Mouse (Mus musculus) layer of hippocampus, adult 9-11 months (tissue): ENCODE results near the gene Smcr8.
A peak's percentile ranks its signal among the peaks of the same experiment; 100 is the strongest.
"Not testable (repeated sequence)": the region's sequence is repeated elsewhere in the genome, so short reads cannot be mapped to it uniquely, and the experiment has no call there.

Experiments
- DNase-seq: peaks from one replicate; pipeline ENCODE4 v3.0.0; 2022

Gene Smcr8

DNA sequence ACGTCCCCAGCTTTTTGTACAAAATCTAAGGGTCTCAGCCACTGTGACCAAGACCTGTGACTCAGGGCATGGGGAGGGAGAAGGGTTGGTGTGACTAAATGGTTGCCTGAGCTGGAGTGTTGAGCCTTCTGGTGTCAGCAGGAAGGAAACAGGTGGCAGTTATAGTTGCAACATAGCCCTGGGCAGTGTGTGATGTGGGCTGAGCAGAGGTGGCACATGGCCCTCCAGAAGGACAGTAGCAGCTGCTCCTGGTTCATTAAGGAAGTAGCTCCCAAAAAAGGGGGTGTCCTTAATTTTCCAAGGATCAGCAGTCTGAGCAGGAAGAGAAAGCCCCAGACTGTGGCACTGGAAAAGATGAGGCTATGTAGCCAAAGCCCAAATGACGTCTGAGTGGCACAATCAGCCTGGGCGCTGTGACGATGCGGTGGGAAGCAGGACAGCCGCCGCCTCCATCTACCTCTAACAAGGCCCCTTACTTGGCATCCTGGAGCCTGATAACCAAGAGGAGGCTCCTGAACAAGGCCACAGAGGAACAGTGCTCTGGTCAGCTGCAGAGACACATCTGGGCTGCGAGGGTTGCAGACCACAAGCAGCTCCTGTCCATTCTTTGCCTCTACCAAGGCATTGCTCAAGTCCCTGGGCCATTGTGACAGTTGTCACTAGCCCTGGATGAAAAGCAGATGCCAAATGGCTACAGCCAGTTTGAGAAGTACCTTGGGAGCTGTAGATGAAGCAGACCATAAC lies 7.0 kb downstream of the Smcr8 start:
- no peak for DNase-seq

DNA sequence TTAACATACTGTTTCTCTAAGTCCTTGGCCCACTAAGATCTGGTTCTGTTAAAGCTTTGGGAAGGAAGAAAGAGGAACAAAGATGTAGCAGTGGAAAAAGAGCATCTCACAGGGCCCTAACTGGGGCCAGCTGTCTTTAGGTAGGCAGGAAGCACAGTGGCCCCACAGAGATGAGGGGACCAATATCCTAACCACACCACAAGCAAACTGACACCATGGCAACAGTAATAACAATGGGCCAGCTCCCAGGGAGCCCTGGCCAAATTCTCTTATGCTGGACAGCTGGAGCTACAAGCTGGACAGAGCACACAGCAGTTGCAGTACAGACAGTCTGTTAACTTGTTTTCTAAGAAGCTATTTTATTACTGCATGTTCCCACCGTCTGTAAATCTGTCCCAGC lies 10.3 kb downstream of the Smcr8 start:
- peak; percentile 41 for DNase-seq

- no peak for DNase-seq
Measured at GRCm38 (mm10) chr11:60790472-60790871, 13.1 kb downstream of the Smcr8 start.

DNA sequence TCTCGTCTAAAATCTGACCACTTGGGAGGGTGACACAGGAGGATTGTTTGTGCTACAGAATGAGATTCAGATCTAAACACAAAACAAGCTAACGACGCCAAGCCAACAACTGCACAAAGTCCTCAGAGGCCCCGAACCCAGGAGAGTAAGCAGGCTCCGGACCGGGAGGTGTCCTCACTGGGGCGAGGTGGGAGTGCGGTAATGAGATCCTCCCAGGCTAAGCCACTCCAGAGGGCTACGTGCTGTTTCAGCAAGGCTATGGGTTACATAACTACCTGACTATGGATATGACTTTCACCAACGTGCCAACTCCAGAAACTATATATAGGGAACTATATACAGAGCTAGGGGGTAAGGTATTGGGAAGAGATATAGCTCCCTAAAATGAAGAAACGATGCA lies 19.0 kb downstream of the Smcr8 start:
- DNase-seq, result no peak

- DNase-seq, result no peak
Measured at GRCm38 (mm10) chr11:60799977-60800376, 22.7 kb downstream of the Smcr8 start.

DNA sequence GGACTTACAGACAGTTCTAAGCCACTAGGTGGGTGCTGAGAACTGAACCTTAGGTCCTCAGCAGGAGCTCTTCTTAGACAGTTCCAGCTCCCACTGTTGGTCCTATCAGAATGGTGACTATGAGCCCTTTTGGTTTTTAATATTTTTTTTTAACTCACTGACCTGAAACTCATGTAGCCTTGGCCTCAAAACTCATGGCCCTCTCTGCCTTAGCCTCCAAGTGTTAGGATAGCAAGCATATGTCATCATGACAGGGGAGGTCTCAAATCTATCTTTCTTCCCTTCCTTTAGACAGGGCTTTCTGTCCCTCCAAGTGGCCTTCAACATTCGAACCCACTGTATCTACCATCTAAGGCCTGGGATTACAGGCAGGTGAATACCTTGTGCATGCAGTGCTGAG lies 23.6 kb downstream of the Smcr8 start:
- DNase-seq, result no peak

- peak; percentile 71 for DNase-seq
Measured at GRCm38 (mm10) chr11:60808286-60809070, 31.2 kb downstream of the Smcr8 start.

DNA sequence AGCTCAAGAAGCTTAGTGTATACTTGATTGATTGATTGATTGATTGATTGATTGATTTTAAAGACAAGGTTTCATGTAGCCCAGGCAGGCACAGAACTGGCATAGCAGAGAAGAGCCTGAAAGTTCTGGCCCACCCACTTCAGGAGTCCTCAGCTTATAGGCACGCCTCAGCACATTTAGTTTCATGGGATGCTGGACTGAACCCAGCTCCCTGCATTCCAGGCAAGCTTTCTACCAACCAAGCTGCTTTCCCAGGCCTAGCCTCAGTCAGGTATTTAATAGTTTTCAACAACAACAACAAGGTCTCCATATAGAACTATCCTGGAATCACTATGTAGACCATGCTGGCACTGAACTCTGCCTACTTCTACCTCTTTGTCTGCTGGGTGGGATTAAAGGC lies 32.2 kb downstream of the Smcr8 start:
- no peak for DNase-seq

- DNase-seq, result no peak
Measured at GRCm38 (mm10) chr11:60810046-60810965, 33.0 kb downstream of the Smcr8 start.

DNA sequence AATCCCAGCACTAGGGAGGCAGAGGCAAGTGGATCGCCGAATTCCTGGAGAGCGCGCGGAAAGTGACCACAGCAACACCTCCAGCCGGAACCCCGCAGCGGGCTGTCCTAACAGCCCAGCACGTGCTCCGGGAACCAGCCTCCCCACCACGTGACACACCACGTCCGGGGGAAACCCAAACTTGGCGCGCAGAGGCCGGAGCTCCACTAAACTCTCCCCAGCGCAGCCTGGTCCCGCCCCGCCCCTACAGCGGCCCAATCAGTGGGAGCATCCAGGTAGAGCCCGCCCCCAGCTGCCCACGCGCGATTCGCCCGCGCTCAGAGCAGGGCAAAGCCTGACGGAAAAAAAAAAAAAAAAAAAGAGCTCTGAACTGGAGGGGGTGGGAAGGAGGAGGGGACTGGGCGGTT lies 33.7 kb downstream of the Smcr8 start:
- peak; percentile 95 for DNase-seq

- DNase-seq, result not testable (repeated sequence)
Measured at GRCm38 (mm10) chr11:60811618-60812017, 34.3 kb downstream of the Smcr8 start, which contains the start of gene Shmt1. Shmt1 (minus strand) TSS chr11:60811718.

GRCm38 (mm10) chr11:60816398-60816797 lies 39.1 kb downstream of the Smcr8 start:
- DNase-seq, result no peak

DNA sequence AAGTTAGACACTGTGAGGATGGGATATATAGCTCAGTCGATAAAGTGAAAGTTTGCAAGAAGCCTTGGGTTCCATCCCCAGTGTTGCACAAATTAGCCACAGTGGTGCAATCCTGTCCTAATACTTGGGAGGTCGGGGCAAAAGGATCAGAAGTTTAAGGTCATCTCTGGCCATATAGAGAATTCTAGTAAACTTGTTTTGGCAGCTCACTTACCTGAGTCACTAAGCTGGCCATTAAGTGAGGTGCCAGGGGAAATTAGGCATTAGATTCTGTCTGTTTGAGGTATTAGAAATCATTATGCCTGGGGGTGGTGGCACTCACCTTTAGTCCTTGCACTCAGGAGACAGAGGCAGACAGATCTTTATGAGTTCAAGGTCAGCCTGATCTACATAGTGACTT lies 46.4 kb downstream of the Smcr8 start:
- DNase-seq, result no peak

GRCm38 (mm10) chr11:60825191-60825590 lies 47.9 kb downstream of the Smcr8 start:
- no peak for DNase-seq

DNA sequence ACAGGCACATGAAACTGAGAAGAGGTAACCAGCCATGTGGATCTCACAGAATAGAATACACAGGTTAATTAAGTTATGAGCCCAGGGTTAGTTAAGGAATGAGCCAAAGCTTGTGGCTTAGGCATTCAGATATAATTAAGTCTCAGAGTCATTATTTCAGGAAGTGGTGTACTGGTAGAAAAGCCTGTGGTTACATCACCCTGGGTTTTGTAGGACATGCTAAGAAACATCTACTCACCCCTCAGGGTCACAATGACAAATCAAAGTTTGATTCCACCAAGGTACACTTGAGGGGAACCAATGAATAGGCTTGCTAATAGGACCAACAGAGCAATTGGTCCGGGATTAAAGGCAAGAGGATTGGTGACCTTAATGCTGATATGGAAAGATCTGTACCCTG lies 49.4 kb downstream of the Smcr8 start:
- DNase-seq, result no peak

GRCm38 (mm10) chr11:60827241-60827945 lies 50.1 kb downstream of the Smcr8 start:
- no peak for DNase-seq

DNA sequence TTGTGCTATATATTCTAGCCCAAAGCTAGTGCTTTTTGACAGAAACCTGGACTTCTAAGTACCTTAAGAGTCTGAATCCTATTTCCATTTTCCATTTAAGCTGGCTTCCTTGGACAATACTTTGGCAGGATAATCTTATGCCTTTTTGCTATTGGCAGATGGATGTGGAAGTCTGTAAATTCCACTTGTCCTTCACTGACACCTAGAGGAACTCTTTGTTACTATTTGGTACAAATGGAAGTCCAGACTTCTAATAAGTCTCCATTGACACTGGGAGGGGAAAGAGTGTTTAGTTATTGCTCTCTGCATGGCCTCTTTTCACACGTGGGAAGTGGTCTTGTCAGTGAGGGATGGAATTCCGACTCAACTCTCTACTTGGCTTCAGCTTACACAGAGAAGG lies 51.6 kb downstream of the Smcr8 start:
- no peak for DNase-seq

DNA sequence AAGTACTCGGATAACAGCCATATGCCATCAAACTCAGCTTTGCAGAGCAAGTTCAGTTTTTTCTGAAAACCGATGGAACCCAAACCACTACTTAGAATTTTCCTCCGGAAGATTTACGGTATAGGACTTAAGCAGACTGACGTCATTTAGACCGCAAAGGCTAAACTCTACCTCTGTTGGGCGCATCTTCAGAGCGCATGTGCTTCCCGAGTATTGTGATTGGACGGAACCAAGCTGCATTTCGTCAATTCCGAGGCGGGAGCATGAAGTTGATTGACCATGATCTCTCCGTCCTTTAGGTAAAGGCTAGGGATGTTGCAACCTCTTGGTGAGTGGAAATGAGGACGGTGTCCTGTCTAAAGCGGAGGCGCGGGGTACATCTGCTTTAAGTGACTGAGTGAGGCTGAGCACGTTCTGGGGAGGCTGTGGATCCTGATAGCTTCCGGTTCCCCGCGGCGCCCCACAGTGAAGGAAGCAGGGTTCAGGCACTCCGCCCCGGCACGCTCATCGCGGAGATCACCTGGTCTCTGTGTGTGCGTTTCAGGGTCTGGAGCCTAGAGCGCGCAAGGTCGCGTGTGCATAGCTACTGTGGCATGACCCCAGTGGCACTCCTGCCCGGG lies 53.2 kb downstream of the Smcr8 start, which contains the start of gene Dhrs7b:
Dhrs7b (plus strand) TSS at position 199 of the 620 bp plus-strand sequence.
- peak; percentile 92 for DNase-seq

GRCm38 (mm10) chr11:60836897-60837296 lies 59.6 kb downstream of the Smcr8 start:
- no peak for DNase-seq
